Mouse (Mus musculus): ENCODE data around the gene Cuedc2.

Gene Cuedc2

GRCm38 (mm10) chr19:46308303-46308702, 30.2 kb downstream of the Cuedc2 start:
- CTCF ChIA-PET: no interaction called here

- CTCF ChIA-PET: no interaction called here
Observed at GRCm38 (mm10) chr19:46307781-46308180, 30.7 kb downstream of the Cuedc2 start.

- CTCF ChIA-PET: interaction anchor here (0.6 to 0.8 kb wide), 3 partner anchors 22 to 207 kb away, joined by 3 to 8 read pairs (median 5); no protein-coding TSS in a partner anchor
Observed at GRCm38 (mm10) chr19:46306751-46307289, 31.7 kb downstream of the Cuedc2 start.

- CTCF ChIA-PET: interaction anchor here (0.6 to 2.2 kb wide), 3 partner anchors 23 to 206 kb away, joined by 5 to 8 read pairs (median 6); no protein-coding TSS in a partner anchor
Observed at GRCm38 (mm10) chr19:46306268-46306610, 32.3 kb downstream of the Cuedc2 start.

GRCm38 (mm10) chr19:46305432-46306267, 32.9 kb downstream of the Cuedc2 start:
- CTCF ChIA-PET: interaction anchor here (0.6 to 2.2 kb wide), 3 partner anchors 23 to 206 kb away, joined by 5 to 8 read pairs (median 6); no protein-coding TSS in a partner anchor

GRCm38 (mm10) chr19:46304908-46305333, 33.6 kb downstream of the Cuedc2 start:
- CTCF ChIA-PET: interaction anchor here (2.2 kb wide), 1 partner anchor 24 kb away, joined by 6 read pairs; no protein-coding TSS in a partner anchor

- CTCF ChIA-PET: interaction anchor here (2.2 kb wide), 1 partner anchor 25 kb away, joined by 6 read pairs; no protein-coding TSS in a partner anchor
Observed at GRCm38 (mm10) chr19:46304216-46304841, 34.2 kb downstream of the Cuedc2 start, which contains the start of gene Nfkb2. Gene Nfkb2 (plus strand): TSS chr19:46304320.

- CTCF ChIA-PET: no interaction called here
Observed at GRCm38 (mm10) chr19:46303251-46304215, 35.0 kb downstream of the Cuedc2 start.

GRCm38 (mm10) chr19:46302551-46302950, 36.0 kb downstream of the Cuedc2 start:
- CTCF ChIA-PET: no interaction called here

GRCm38 (mm10) chr19:46300294-46301045, 38.0 kb downstream of the Cuedc2 start:
- CTCF ChIA-PET: no interaction called here

GRCm38 (mm10) chr19:46296938-46297337, 41.6 kb downstream of the Cuedc2 start:
- CTCF ChIA-PET: no interaction called here

GRCm38 (mm10) chr19:46290535-46291105, 47.9 kb downstream of the Cuedc2 start:
- CTCF ChIA-PET: interaction anchor here (0.7 kb wide), 1 partner anchor 149 kb away, joined by 4 read pairs; no protein-coding TSS in a partner anchor

- CTCF ChIA-PET: no interaction called here
Observed at GRCm38 (mm10) chr19:46287566-46287965, 50.9 kb downstream of the Cuedc2 start.

GRCm38 (mm10) chr19:46286926-46287325, 51.6 kb downstream of the Cuedc2 start:
- CTCF ChIA-PET: no interaction called here

- CTCF ChIA-PET: no interaction called here
Observed at GRCm38 (mm10) chr19:46286047-46286446, 52.5 kb downstream of the Cuedc2 start.

- CTCF ChIA-PET: no interaction called here
Observed at GRCm38 (mm10) chr19:46285631-46286030, 52.9 kb downstream of the Cuedc2 start.

- CTCF ChIA-PET: interaction anchor here (0.6 kb wide), 1 partner anchor 1663 kb away, joined by 6 read pairs; no protein-coding TSS in a partner anchor
Observed at GRCm38 (mm10) chr19:46284686-46285085, 53.8 kb downstream of the Cuedc2 start.

GRCm38 (mm10) chr19:46282081-46282849, 56.2 kb downstream of the Cuedc2 start:
- CTCF ChIA-PET: no interaction called here
